Mouse (Mus musculus): ENCODE measurements around the gene Tas2r106. TPM values are rescaled to one million over a fixed set of nuclear protein-coding genes. Genes with fewer than 3 reads are reported as not detected.

Tas2r106 gene
- not detected in 2 replicates for polyA plus RNA-seq (2015; fragmentation: Nextera tagmentation; extraction: Ambion mirVana)

GRCm38 (mm10) chr6:131678786-131679185 lies at the start of gene Tas2r106:
Gene Tas2r106, minus strand, starts transcription at chr6:131678886.
- Histone ChIP-seq H3K27me3 (replicated peaks; ENCODE audit: control insufficient read depth, insufficient read depth, low read length) (no peaks in the 10 kb centered on the region), H3K36me3 (ENCODE audit: control insufficient read depth, insufficient read depth) (no peaks in the 10 kb centered on the region), H3K4me2 (ENCODE audit: low read length) (no peak within 1 kb of the TSS), H3K9me3 (ENCODE audit: control insufficient read depth, low read length) (peaks cover 5% of the 10 kb centered on the region), H3K9ac (replicated peaks; ENCODE audit: low read depth, low read length) (no peak within 1 kb of the TSS), H3K4me3 (replicated peaks; ENCODE audit: low read length) (no peak within 1 kb of the TSS), H3K4me1 (replicated peaks; ENCODE audit: control insufficient read depth, insufficient read depth, low read length) (no peaks in the 10 kb centered on the region), H3K27ac (ENCODE audit: low read length) (no peak within 1 kb of the TSS)
- WGBS, result 75% methylated on average over 3 of the region's 3 CpGs
- ATAC-seq, result no peak

DNA sequence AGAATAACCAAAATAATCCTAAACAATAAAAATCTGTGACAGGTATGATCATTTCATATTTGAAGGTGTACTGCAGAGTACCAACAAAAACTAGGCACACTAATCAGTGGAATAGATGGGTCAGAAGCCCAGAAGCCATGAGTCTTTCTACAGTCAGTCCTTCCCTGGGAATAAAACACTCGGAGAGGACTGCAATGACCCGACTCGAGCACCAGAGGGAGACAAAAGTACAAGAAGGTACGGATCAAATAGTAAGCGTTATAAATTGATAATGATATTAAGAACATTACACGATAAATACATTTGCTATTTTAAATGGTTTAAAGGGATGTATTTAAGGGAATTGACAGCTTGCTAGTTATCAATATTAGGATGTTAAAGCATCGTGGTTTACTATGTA lies 34.1 kb upstream of the Tas2r106 start:
- Histone ChIP-seq H3K27ac (ENCODE audit: low read length) (no peak overlapping the region), H3K9ac (replicated peaks; ENCODE audit: low read depth, low read length) (no peak overlapping the region), H3K36me3 (ENCODE audit: control insufficient read depth, insufficient read depth) (no peaks in the 10 kb centered on the region), H3K4me1 (replicated peaks; ENCODE audit: control insufficient read depth, insufficient read depth, low read length) (no peaks in the 10 kb centered on the region), H3K27me3 (replicated peaks; ENCODE audit: control insufficient read depth, insufficient read depth, low read length) (no peaks in the 10 kb centered on the region), H3K4me2 (ENCODE audit: low read length) (no peak overlapping the region), H3K9me3 (ENCODE audit: control insufficient read depth, low read length) (0 out of 2 replicates have a peak, but pooled peaks cover 4% of the 10 kb centered on the region), H3K4me3 (replicated peaks; ENCODE audit: low read length) (no peak overlapping the region)
- ATAC-seq, result no peak
- 47% methylated on average over 7 of the region's 7 CpGs for WGBS

DNA sequence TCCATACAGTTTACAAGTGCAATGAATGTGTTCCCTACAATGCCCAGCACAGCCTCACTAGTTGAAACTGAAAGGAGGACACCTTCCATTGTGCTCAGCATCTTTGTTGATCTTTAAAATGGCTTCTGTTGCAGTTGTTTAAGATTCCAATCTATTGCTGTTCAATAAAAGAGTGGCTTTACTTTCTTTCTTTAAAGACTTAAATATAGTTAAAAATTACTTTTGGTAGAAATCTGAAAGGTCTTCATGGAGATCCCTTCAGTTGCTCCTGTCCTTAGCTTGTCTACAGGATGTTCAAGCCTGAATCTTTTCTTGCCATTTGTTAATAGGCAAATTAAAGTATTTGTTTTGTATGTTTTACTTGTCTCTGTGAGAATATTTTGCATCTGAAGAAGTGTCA lies 11.3 kb upstream of the Tas2r106 start, which contains the start of gene Tas2r114:
Gene Tas2r114 (minus strand): TSS at position 101 of the 400 bp plus-strand sequence.
- Histone ChIP-seq H3K4me1 (replicated peaks; ENCODE audit: control insufficient read depth, insufficient read depth, low read length) (no peaks in the 10 kb centered on the region), H3K27me3 (replicated peaks; ENCODE audit: control insufficient read depth, insufficient read depth, low read length) (no peaks in the 10 kb centered on the region), H3K27ac (ENCODE audit: low read length) (no peak within 1 kb of the TSS), H3K4me2 (ENCODE audit: low read length) (no peak within 1 kb of the TSS), H3K36me3 (ENCODE audit: control insufficient read depth, insufficient read depth) (no peaks in the 10 kb centered on the region), H3K9ac (replicated peaks; ENCODE audit: low read depth, low read length) (no peak within 1 kb of the TSS), H3K9me3 (ENCODE audit: control insufficient read depth, low read length) (no peaks in the 10 kb centered on the region; the same call in 1 of the 2 replicates), H3K4me3 (replicated peaks; ENCODE audit: low read length) (no peak within 1 kb of the TSS)
- ATAC-seq, result no peak

GRCm38 (mm10) chr6:131687395-131687794 lies 8.7 kb upstream of the Tas2r106 start, which contains the start of gene Tas2r105:
Gene Tas2r105, minus strand, starts transcription at chr6:131687495.
- no peak within 1 kb of the TSS for H3K27ac ChIP-seq (ENCODE audit: low read length)
- no peaks in the 10 kb centered on the region for H3K4me1 ChIP-seq (replicated peaks; ENCODE audit: control insufficient read depth, insufficient read depth, low read length)
- H3K4me2 ChIP-seq (ENCODE audit: low read length), result no peak within 1 kb of the TSS
- H3K9me3 ChIP-seq (ENCODE audit: control insufficient read depth, low read length), result no peaks in the 10 kb centered on the region; the same call in 1 of the 2 replicates
- no peak within 1 kb of the TSS for H3K9ac ChIP-seq (replicated peaks; ENCODE audit: low read depth, low read length)
- H3K36me3 ChIP-seq (ENCODE audit: control insufficient read depth, insufficient read depth), result no peaks in the 10 kb centered on the region
- no peak for ATAC-seq
- no peaks in the 10 kb centered on the region for H3K27me3 ChIP-seq (replicated peaks; ENCODE audit: control insufficient read depth, insufficient read depth, low read length)
- H3K4me3 ChIP-seq (replicated peaks; ENCODE audit: low read length), result no peak within 1 kb of the TSS
- WGBS, result 64% methylated on average over 1 of the region's 1 CpGs

GRCm38 (mm10) chr6:131685644-131686043 lies 7.0 kb upstream of the Tas2r106 start, which contains the start of gene Tas2r104:
Gene Tas2r104, minus strand, starts transcription at chr6:131685744.
- Histone ChIP-seq H3K36me3 (ENCODE audit: control insufficient read depth, insufficient read depth) (no peaks in the 10 kb centered on the region), H3K4me3 (replicated peaks; ENCODE audit: low read length) (no peak within 1 kb of the TSS), H3K9me3 (ENCODE audit: control insufficient read depth, low read length) (no peaks in the 10 kb centered on the region; the same call in 1 of the 2 replicates), H3K27me3 (replicated peaks; ENCODE audit: control insufficient read depth, insufficient read depth, low read length) (no peaks in the 10 kb centered on the region), H3K27ac (ENCODE audit: low read length) (no peak within 1 kb of the TSS), H3K4me1 (replicated peaks; ENCODE audit: control insufficient read depth, insufficient read depth, low read length) (no peaks in the 10 kb centered on the region), H3K4me2 (ENCODE audit: low read length) (no peak within 1 kb of the TSS), H3K9ac (replicated peaks; ENCODE audit: low read depth, low read length) (no peak within 1 kb of the TSS)
- ATAC-seq, result no peak
- 73% methylated on average over 1 of the region's 1 CpGs for WGBS

- no peak for ATAC-seq
- Histone ChIP-seq H3K4me3 (replicated peaks; ENCODE audit: low read length) (no peak within 1 kb of the TSS), H3K36me3 (ENCODE audit: control insufficient read depth, insufficient read depth) (no peaks in the 10 kb centered on the region), H3K27me3 (replicated peaks; ENCODE audit: control insufficient read depth, insufficient read depth, low read length) (no peaks in the 10 kb centered on the region), H3K4me2 (ENCODE audit: low read length) (no peak within 1 kb of the TSS), H3K27ac (ENCODE audit: low read length) (no peak within 1 kb of the TSS), H3K4me1 (replicated peaks; ENCODE audit: control insufficient read depth, insufficient read depth, low read length) (no peaks in the 10 kb centered on the region), H3K9me3 (ENCODE audit: control insufficient read depth, low read length) (peaks cover 7% of the 10 kb centered on the region), H3K9ac (replicated peaks; ENCODE audit: low read depth, low read length) (no peak within 1 kb of the TSS)
Measured at GRCm38 (mm10) chr6:131660049-131660448, 18.6 kb downstream of the Tas2r106 start, which contains the start of gene Tas2r107. Gene Tas2r107, minus strand, starts transcription at chr6:131660149.

DNA sequence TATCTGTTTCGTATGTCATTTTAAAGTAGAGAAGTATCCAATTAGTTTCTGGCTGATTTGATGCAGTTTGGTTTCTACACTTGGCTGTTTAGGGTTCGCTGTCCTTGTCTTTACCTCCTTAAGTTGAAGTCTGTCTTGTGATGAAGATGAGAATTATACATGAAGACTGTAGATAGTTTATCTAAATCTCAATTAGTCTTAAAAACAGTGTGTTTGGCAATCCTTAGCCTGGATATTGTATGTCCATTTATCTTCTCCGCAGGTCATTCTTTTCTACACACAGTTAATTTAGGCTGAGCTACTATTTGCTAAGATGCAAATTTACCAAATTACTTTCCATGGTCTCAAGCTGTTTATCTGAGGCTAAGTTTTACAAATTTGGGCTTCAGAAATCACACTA lies 47.9 kb downstream of the Tas2r106 start, which contains the start of gene Tas2r130:
Gene Tas2r130 (minus strand): TSS at position 101 of the 400 bp plus-strand sequence.
- H3K9me3 ChIP-seq (ENCODE audit: control insufficient read depth, low read length), result no peaks in the 10 kb centered on the region
- no peak within 1 kb of the TSS for H3K4me3 ChIP-seq (replicated peaks; ENCODE audit: low read length)
- H3K27ac ChIP-seq (ENCODE audit: low read length), result no peak within 1 kb of the TSS
- no peaks in the 10 kb centered on the region for H3K27me3 ChIP-seq (replicated peaks; ENCODE audit: control insufficient read depth, insufficient read depth, low read length)
- H3K4me1 ChIP-seq (replicated peaks; ENCODE audit: control insufficient read depth, insufficient read depth, low read length), result no peaks in the 10 kb centered on the region
- H3K9ac ChIP-seq (replicated peaks; ENCODE audit: low read depth, low read length), result no peak within 1 kb of the TSS
- no peak within 1 kb of the TSS for H3K4me2 ChIP-seq (ENCODE audit: low read length)
- WGBS, result 72% methylated on average over 3 of the region's 3 CpGs
- ATAC-seq, result no peak
- H3K36me3 ChIP-seq (ENCODE audit: control insufficient read depth, insufficient read depth), result no peaks in the 10 kb centered on the region

Other genes starting within 250 kb of the Tas2r106 start
- not detected in 2 replicates for gene 5430401F13Rik, start 192.5 kb downstream of the Tas2r106 start, polyA plus RNA-seq (2015; fragmentation: Nextera tagmentation; extraction: Ambion mirVana)
- not detected in 2 replicates for gene Gm6619, start 192.5 kb downstream of the Tas2r106 start, polyA plus RNA-seq (2015; fragmentation: Nextera tagmentation; extraction: Ambion mirVana)
- not detected in 2 replicates for gene Tas2r130, start 48.0 kb downstream of the Tas2r106 start, polyA plus RNA-seq (2015; fragmentation: Nextera tagmentation; extraction: Ambion mirVana)
- gene Tas2r107, start 18.7 kb downstream of the Tas2r106 start, polyA plus RNA-seq (2015; fragmentation: Nextera tagmentation; extraction: Ambion mirVana), result not detected in 2 replicates
- gene Tas2r104, start 6.9 kb upstream of the Tas2r106 start, polyA plus RNA-seq (2015; fragmentation: Nextera tagmentation; extraction: Ambion mirVana), result not detected in 2 replicates
- not detected in 2 replicates for gene Tas2r105, start 8.6 kb upstream of the Tas2r106 start, polyA plus RNA-seq (2015; fragmentation: Nextera tagmentation; extraction: Ambion mirVana)
- not detected in 2 replicates for gene Tas2r114, start 11.2 kb upstream of the Tas2r106 start, polyA plus RNA-seq (2015; fragmentation: Nextera tagmentation; extraction: Ambion mirVana)

Data from forebrain, embryonic 16.5 days (tissue).